Mouse (Mus musculus): ENCODE data around the gene Spc25. TPM values are rescaled to one million over a fixed set of nuclear protein-coding genes. Genes with fewer than 3 reads are reported as not detected.

Gene Spc25
- polyA plus RNA-seq (2017; shearing (Covaris generic)), result 7.3 TPM

DNA sequence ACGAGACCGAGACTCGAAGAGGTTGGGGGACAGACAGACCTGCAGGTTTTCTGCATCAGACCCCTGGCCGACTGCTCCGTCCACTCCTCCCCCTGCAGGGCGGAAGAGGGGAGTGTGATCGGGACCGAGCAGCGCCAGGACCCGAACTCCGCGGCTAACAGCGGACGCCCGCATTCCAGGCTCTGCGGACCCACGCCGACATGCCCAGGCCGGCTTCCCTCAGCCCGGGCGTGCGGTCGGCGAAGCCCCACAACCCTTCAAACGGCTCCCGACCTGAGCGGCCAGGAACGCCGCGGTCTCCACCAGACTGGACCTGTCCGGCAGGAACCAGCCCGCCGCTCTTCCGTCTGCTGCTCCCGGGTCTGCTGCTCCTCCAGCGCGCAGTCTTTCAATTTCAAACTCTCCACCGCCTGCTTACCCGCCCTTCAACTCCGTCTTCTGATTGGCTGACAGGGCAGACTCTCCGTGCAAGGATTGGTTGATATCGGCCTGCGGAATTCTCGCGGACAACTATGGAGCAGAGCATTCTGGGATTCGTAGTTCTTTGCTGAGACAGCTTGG lies at the start of gene Spc25:
TSS of gene Spc25 (minus strand) at position 404 of the 561 bp plus-strand sequence.

GRCm38 (mm10) chr2:69210773-69211172 lies 4.8 kb upstream of the Spc25 start, which contains the start of gene G6pc2:
TSS of gene G6pc2 (plus strand) at chr2:69211073.

Other genes starting within 250 kb of the Spc25 start
- 0.25 TPM for gene Nostrin, start 70.4 kb downstream of the Spc25 start, polyA plus RNA-seq (2017; shearing (Covaris generic))
- not detected for gene G6pc2, start 4.9 kb upstream of the Spc25 start, polyA plus RNA-seq (2017; shearing (Covaris generic))
- gene Abcb11, start 136.4 kb upstream of the Spc25 start, polyA plus RNA-seq (2017; shearing (Covaris generic)), result 0.47 TPM
- not detected for gene Dhrs9, start 174.3 kb upstream of the Spc25 start, polyA plus RNA-seq (2017; shearing (Covaris generic))